In the genomic region with DNA sequence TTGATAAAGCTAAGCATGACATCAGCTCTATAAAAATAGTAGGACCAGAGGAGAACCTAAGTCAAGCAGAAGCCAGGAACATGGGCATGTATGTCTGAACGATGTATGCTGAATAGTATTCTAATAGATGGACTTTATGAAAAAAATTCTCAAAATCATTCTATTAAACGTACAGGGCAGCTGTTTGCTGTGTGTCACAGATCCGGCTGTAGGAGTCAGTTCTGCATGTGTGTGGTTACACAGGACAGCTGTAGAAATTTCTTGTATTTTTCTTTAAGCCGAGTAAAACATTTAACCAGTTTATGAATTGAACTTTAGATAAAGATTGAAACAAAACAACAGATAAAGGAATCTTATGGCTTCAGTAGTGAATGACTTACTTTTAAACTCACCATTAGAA, we compare ENCODE assay signal across 24 mouse cellular contexts.
"Had no signal": no experiment of that assay in that cellular context is flagged by ENCODE, and none has a peak within 500 bp of the region (broad histone marks: within the 10 kb centered on the region; RNA-seq: fewer than 3 reads in every experiment).

No protein-coding gene starts in this region.

- H3K27ac ChIP-seq: heart, embryonic 10.5 days; hindbrain, embryonic 13.5 days; hindbrain, embryonic 15.5 days; hindbrain, postnatal 0 days; kidney, embryonic 15.5 days; kidney, postnatal 0 days; limb, embryonic 13.5 days; limb, embryonic 15.5 days had no signal

- H3K27me3 ChIP-seq: heart, embryonic 12.5 days; hindbrain, embryonic 13.5 days; hindbrain, embryonic 15.5 days; kidney, embryonic 15.5 days; limb, embryonic 13.5 days; limb, embryonic 15.5 days had no signal

- H3K36me3 ChIP-seq: hindbrain, embryonic 15.5 days had no signal

- H3K4me1 ChIP-seq: heart, embryonic 10.5 days; hindbrain, embryonic 13.5 days; hindbrain, embryonic 15.5 days; kidney, embryonic 15.5 days had no signal

- ATAC-seq: forebrain, postnatal 0 days; hindbrain, postnatal 0 days; intestine, embryonic 16.5 days had no signal

- H3K4me3 ChIP-seq: heart, embryonic 10.5 days; heart, embryonic 12.5 days; hindbrain, embryonic 13.5 days; hindbrain, embryonic 15.5 days; kidney, embryonic 15.5 days; limb, embryonic 13.5 days; limb, embryonic 15.5 days had no signal

- H3K9ac ChIP-seq: forebrain, postnatal 0 days; heart, embryonic 12.5 days; hindbrain, embryonic 13.5 days; hindbrain, embryonic 15.5 days; kidney, embryonic 15.5 days; limb, embryonic 13.5 days; limb, embryonic 15.5 days had no signal

- H3K4me2 ChIP-seq: heart, embryonic 12.5 days; hindbrain, embryonic 13.5 days; hindbrain, embryonic 15.5 days; kidney, embryonic 15.5 days; limb, embryonic 13.5 days; limb, embryonic 15.5 days had no signal

- H3K9me3 ChIP-seq: heart, embryonic 10.5 days; heart, embryonic 12.5 days; hindbrain, embryonic 13.5 days; hindbrain, embryonic 15.5 days; kidney, embryonic 15.5 days; limb, embryonic 13.5 days; limb, embryonic 15.5 days had no signal

- DNase-seq: forebrain, postnatal 0 days; gastrocnemius, postnatal 14 days; gastrocnemius, postnatal 36 days; heart, adult 18-20 months; heart, postnatal 10 days; heart, postnatal 36 days; kidney, adult 11 months; kidney, adult 2 months; kidney, adult 9 months; kidney, postnatal 14 days; kidney, postnatal 36 days; layer of hippocampus, adult 9-11 months; layer of hippocampus, postnatal 36 days; left cerebral cortex, postnatal 4 days had no signal
